Mouse (Mus musculus) liver, postnatal 0 days (tissue): Measurements from ENCODE around the gene Map7.

Experiments used
- CTCF ChIP-seq: sonication (generic); IDR thresholded peaks from 2 replicates; pipeline ENCODE4 v1.5.1; 2016; ENCODE audit warnings: antibody characterized with exemption, low read depth
- EP300 ChIP-seq: IDR thresholded peaks from 2 replicates; pipeline ENCODE4 v1.6.1; 2016; ENCODE audit warnings: antibody characterized with exemption, low read depth, mild to moderate bottlenecking

- TF ChIP-seq CTCF (no peak), EP300 (no peak)
These were observed 178.0 kb downstream of the Map7 start for GRCm38 (mm10) chr10:20326226-20326625.
